Mouse (Mus musculus): ENCODE data around the gene Tex14.

Tex14 gene

GRCm38 (mm10) chr11:87592713-87593598, 188.1 kb downstream of the Tex14 start:
- no peak for DNase-seq (ENCODE audit: low read depth, low spot score)

DNA sequence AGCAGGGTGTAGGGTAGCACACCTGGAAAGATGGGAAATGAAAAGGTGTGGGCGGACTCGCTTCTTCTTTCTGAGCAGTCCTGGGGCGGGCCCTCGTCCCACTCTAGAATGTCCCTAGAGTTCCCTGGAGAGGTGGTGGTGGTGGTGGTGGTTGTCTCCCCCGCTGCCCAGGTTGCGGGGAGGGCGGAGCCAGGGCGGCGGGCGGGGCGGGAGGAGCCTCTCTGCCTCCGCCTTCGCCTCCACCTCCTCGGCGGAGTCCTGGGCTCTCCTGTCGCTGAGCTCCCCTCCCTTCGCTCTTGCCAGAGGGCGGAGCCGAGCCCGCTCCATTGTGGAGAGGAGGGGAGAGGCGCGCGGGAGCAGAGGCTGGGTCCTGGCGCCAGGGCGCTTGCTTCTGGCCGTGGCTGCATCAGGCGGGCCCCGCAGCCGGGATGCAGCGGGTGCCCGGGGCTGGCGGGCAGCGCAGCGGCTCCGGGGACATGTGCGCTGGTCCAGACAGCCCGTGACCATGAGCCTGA, 190.5 kb downstream of the Tex14 start:
- peak; percentile 90 for DNase-seq (ENCODE audit: low read depth, low spot score)

GRCm38 (mm10) chr11:87595976-87596375, 191.1 kb downstream of the Tex14 start:
- no peak for DNase-seq (ENCODE audit: low read depth, low spot score)

- DNase-seq (ENCODE audit: low read depth, low spot score) = no peak
Observed at GRCm38 (mm10) chr11:87596492-87596891, 191.6 kb downstream of the Tex14 start.

DNA sequence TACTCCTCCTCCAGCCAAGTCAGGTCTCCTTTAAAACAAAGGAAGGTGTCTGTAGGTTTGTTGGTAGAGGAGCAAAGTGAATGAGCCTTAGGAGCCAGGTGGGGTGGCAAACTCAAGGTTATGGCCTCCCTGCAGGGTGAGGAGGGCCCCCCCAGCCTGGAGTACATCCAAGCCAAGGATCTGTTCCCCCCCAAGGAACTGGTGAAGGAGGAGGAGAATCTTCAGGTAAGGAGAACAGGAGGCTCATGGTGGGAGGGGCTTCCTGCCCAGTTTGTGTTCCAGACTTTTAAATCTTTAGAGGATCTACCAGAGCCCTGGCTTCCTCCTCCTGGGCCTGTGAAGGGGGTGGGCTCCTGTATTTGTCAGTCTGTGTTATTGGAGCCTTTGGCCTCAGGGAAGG, 192.2 kb downstream of the Tex14 start:
- DNase-seq (ENCODE audit: low read depth, low spot score) = no peak

DNA sequence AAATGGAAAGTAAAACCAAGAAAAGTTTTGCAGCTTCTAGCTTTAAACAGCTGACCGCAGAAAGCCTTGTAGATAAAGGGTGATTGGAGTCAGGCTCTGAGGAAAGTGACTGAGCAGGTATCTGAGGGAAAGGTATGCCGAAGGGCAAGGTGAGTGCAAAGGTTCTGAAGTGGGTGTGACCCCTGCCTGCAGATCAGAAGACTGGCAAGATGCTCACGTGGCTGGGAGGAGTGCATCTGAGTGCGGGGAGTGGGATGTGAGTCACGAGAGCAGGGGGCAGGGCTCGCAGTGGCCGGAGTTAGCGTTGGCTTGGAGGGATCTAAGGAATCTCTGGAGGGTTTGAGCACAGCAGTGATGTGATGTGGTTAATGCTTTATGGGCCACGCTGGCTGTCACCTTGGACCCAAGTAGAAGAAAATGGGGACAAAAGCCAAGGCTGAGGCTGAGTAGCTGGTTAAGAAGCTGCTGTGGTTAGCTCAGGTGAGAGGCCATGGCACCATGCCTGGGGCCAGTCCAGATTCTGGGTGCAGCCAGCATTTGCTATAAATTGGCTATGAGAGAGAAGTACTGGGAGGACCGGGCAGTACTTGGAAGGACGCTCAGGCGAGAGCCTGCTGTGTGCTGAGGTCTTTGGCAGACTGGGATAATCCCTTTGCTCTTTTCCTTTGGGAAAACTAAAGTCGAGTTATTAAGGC, 194.7 kb downstream of the Tex14 start:
- no peak for DNase-seq (ENCODE audit: low read depth, low spot score)

- DNase-seq (ENCODE audit: low read depth, low spot score) = no peak
Observed at GRCm38 (mm10) chr11:87600322-87600853, 195.5 kb downstream of the Tex14 start.

DNA sequence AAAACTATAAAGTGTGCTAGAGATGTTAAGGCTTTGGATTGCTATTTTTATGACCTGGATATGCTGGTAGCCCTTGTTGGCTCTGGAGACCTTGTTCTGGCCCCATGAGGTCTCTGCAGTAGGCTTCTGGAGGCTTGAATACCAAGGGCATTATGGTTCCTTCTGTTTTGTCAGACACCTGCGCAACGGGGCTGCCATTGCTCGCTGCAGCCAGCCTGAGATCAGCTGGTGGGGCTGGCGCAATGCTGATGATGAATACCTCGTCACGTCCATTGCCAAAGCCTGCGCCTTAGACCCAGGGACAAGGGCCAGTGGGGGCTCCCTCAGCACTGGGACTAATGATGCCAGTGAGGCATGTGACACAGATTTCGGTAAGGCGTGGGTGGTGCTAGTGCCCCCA, 197.4 kb downstream of the Tex14 start:
- DNase-seq (ENCODE audit: low read depth, low spot score) = no peak

DNA sequence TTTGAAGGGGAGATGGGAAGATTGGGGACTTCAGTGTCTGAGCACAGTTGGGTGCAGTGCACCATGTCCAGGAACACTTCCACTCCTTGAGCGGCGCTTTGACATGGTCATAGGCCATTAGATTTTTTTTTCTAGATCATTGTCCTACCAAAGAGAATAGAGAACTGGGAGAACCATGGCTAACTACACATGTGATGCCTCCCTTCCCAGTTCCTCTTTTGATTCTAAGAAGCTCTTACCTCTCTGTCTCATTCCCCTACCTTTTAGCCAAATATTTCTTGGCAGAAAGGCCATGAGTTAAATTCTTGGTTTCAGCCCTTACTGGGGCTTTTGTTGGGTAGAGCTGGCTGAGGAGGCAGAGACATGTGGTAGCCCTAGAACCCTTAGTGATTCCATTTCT, 198.7 kb downstream of the Tex14 start:
- no peak for DNase-seq (ENCODE audit: low read depth, low spot score)

All from WW6 (cell line).